Mouse (Mus musculus): ENCODE data around the gene Tifa. TPM values are rescaled to one million over a fixed set of nuclear protein-coding genes. Genes with fewer than 3 reads are reported as not detected.

The Tifa gene
- polyA plus RNA-seq, 1 experiment, result 14.3 TPM

- no peak for DNase-seq (ENCODE audit: low read depth in 1 of 2, low spot score in 2 of 2)
- 53% methylated on average over 7 of the region's 7 CpGs for WGBS
- Histone ChIP-seq H3K36me3 (ENCODE audit: control insufficient read depth, insufficient read depth, low read length) (peaks cover 7% of the 10 kb centered on the region), H3K4me1 (ENCODE audit: control insufficient read depth, insufficient read depth, insufficient read length) (no peaks in the 10 kb centered on the region; the same call in 1 of the 2 replicates), H3K27me3 (ENCODE audit: control insufficient read depth, insufficient read depth, low read length) (no peaks in the 10 kb centered on the region), H3K27ac (ENCODE audit: insufficient read depth, low read length) (peak overlapping the region; percentile 77), H3K4me3 (ENCODE audit: extremely low read depth, insufficient read depth, insufficient read length) (peak overlapping the region; percentile 33; the same call in 1 of the 2 replicates)
- TF ChIP-seq POLR2A (IDR thresholded peaks at IDR 0.05; ENCODE audit: low read depth, low read length) (no peak), CTCF (IDR thresholded peaks at IDR 0.05; ENCODE audit: extremely low read depth, insufficient read depth, insufficient read length, insufficient replicate concordance) (no peak)
Measured at GRCm38 (mm10) chr3:127793022-127793421, 3.4 kb downstream of the Tifa start.

GRCm38 (mm10) chr3:127795762-127796161, 6.2 kb downstream of the Tifa start:
- no peak overlapping the region for H3K4me3 ChIP-seq (ENCODE audit: extremely low read depth, insufficient read depth, insufficient read length)
- 94% methylated on average over 3 of the region's 3 CpGs for WGBS
- H3K27me3 ChIP-seq (ENCODE audit: control insufficient read depth, insufficient read depth, low read length), result no peaks in the 10 kb centered on the region
- no peaks in the 10 kb centered on the region for H3K4me1 ChIP-seq (ENCODE audit: control insufficient read depth, insufficient read depth, insufficient read length)
- no peak for DNase-seq (ENCODE audit: low read depth in 1 of 2, low spot score in 2 of 2)
- H3K36me3 ChIP-seq (ENCODE audit: control insufficient read depth, insufficient read depth, low read length), result peaks cover 7% of the 10 kb centered on the region
- no peak overlapping the region for H3K27ac ChIP-seq (ENCODE audit: insufficient read depth, low read length)
- TF ChIP-seq CTCF (IDR thresholded peaks at IDR 0.05; ENCODE audit: extremely low read depth, insufficient read depth, insufficient read length, insufficient replicate concordance) (no peak), POLR2A (IDR thresholded peaks at IDR 0.05; ENCODE audit: low read depth, low read length) (no peak)

- 76% methylated on average over 7 of the region's 7 CpGs for WGBS
- H3K4me1 ChIP-seq (ENCODE audit: control insufficient read depth, insufficient read depth, insufficient read length), result no peaks in the 10 kb centered on the region
- H3K27ac ChIP-seq (ENCODE audit: insufficient read depth, low read length), result no peak overlapping the region
- peaks cover 7% of the 10 kb centered on the region for H3K36me3 ChIP-seq (ENCODE audit: control insufficient read depth, insufficient read depth, low read length)
- TF ChIP-seq POLR2A (IDR thresholded peaks at IDR 0.05; ENCODE audit: low read depth, low read length), result no peak
- no peak for TF ChIP-seq CTCF (IDR thresholded peaks at IDR 0.05; ENCODE audit: extremely low read depth, insufficient read depth, insufficient read length, insufficient replicate concordance)
- DNase-seq (ENCODE audit: low read depth in 1 of 2, low spot score in 2 of 2), result no peak
- no peaks in the 10 kb centered on the region for H3K27me3 ChIP-seq (ENCODE audit: control insufficient read depth, insufficient read depth, low read length)
- no peak overlapping the region for H3K4me3 ChIP-seq (ENCODE audit: extremely low read depth, insufficient read depth, insufficient read length)
Measured at GRCm38 (mm10) chr3:127796271-127796670, 6.7 kb downstream of the Tifa start.

GRCm38 (mm10) chr3:127801162-127801561, 11.6 kb downstream of the Tifa start:
- Histone ChIP-seq H3K27me3 (ENCODE audit: control insufficient read depth, insufficient read depth, low read length) (no peaks in the 10 kb centered on the region), H3K36me3 (ENCODE audit: control insufficient read depth, insufficient read depth, low read length) (peaks cover 10% of the 10 kb centered on the region), H3K4me3 (ENCODE audit: extremely low read depth, insufficient read depth, insufficient read length) (no peak overlapping the region), H3K4me1 (ENCODE audit: control insufficient read depth, insufficient read depth, insufficient read length) (no peaks in the 10 kb centered on the region), H3K27ac (ENCODE audit: insufficient read depth, low read length) (no peak overlapping the region)
- 96% methylated on average over 8 of the region's 8 CpGs for WGBS
- DNase-seq (ENCODE audit: low read depth in 1 of 2, low spot score in 2 of 2), result no peak
- TF ChIP-seq CTCF (IDR thresholded peaks at IDR 0.05; ENCODE audit: extremely low read depth, insufficient read depth, insufficient read length, insufficient replicate concordance) (no peak), POLR2A (IDR thresholded peaks at IDR 0.05; ENCODE audit: low read depth, low read length) (no peak)

GRCm38 (mm10) chr3:127802814-127803213, 13.2 kb downstream of the Tifa start:
- WGBS, result 60% methylated on average over 8 of the region's 8 CpGs
- H3K36me3 ChIP-seq (ENCODE audit: control insufficient read depth, insufficient read depth, low read length), result peaks cover 7% of the 10 kb centered on the region
- no peak for TF ChIP-seq POLR2A (IDR thresholded peaks at IDR 0.05; ENCODE audit: low read depth, low read length)
- TF ChIP-seq CTCF (IDR thresholded peaks at IDR 0.05; ENCODE audit: extremely low read depth, insufficient read depth, insufficient read length, insufficient replicate concordance), result no peak
- H3K27ac ChIP-seq (ENCODE audit: insufficient read depth, low read length), result no peak overlapping the region
- no peak overlapping the region for H3K4me3 ChIP-seq (ENCODE audit: extremely low read depth, insufficient read depth, insufficient read length)
- H3K4me1 ChIP-seq (ENCODE audit: control insufficient read depth, insufficient read depth, insufficient read length), result no peaks in the 10 kb centered on the region
- H3K27me3 ChIP-seq (ENCODE audit: control insufficient read depth, insufficient read depth, low read length), result no peaks in the 10 kb centered on the region
- no peak for DNase-seq (ENCODE audit: low read depth in 1 of 2, low spot score in 2 of 2)

- Histone ChIP-seq H3K36me3 (ENCODE audit: control insufficient read depth, insufficient read depth, low read length) (peaks cover 21% of the 10 kb centered on the region), H3K4me3 (ENCODE audit: extremely low read depth, insufficient read depth, insufficient read length) (no peak overlapping the region), H3K27ac (ENCODE audit: insufficient read depth, low read length) (no peak overlapping the region), H3K27me3 (ENCODE audit: control insufficient read depth, insufficient read depth, low read length) (no peaks in the 10 kb centered on the region), H3K4me1 (ENCODE audit: control insufficient read depth, insufficient read depth, insufficient read length) (no peaks in the 10 kb centered on the region)
- 74% methylated on average over 4 of the region's 4 CpGs for WGBS
- TF ChIP-seq CTCF (IDR thresholded peaks at IDR 0.05; ENCODE audit: extremely low read depth, insufficient read depth, insufficient read length, insufficient replicate concordance) (no peak), POLR2A (IDR thresholded peaks at IDR 0.05; ENCODE audit: low read depth, low read length) (no peak)
- no peak for DNase-seq (ENCODE audit: low read depth in 1 of 2, low spot score in 2 of 2)
Measured at GRCm38 (mm10) chr3:127804439-127804838, 14.8 kb downstream of the Tifa start.

GRCm38 (mm10) chr3:127805071-127805470, 15.5 kb downstream of the Tifa start:
- H3K4me1 ChIP-seq (ENCODE audit: control insufficient read depth, insufficient read depth, insufficient read length), result no peaks in the 10 kb centered on the region
- H3K27me3 ChIP-seq (ENCODE audit: control insufficient read depth, insufficient read depth, low read length), result no peaks in the 10 kb centered on the region
- no peak for TF ChIP-seq CTCF (IDR thresholded peaks at IDR 0.05; ENCODE audit: extremely low read depth, insufficient read depth, insufficient read length, insufficient replicate concordance)
- no peak for TF ChIP-seq POLR2A (IDR thresholded peaks at IDR 0.05; ENCODE audit: low read depth, low read length)
- H3K27ac ChIP-seq (ENCODE audit: insufficient read depth, low read length), result no peak overlapping the region
- H3K36me3 ChIP-seq (ENCODE audit: control insufficient read depth, insufficient read depth, low read length), result peaks cover 24% of the 10 kb centered on the region
- no peak overlapping the region for H3K4me3 ChIP-seq (ENCODE audit: extremely low read depth, insufficient read depth, insufficient read length)
- DNase-seq (ENCODE audit: low read depth in 1 of 2, low spot score in 2 of 2), result no peak
- 95% methylated on average over 12 of the region's 12 CpGs for WGBS
